Mouse (Mus musculus): ENCODE data around the gene Mrrf. TPM values are rescaled to one million over a fixed set of nuclear protein-coding genes. Genes with fewer than 3 reads are reported as not detected.

The Mrrf gene
- total RNA-seq, 1 experiment, result 8.4 TPM

DNA sequence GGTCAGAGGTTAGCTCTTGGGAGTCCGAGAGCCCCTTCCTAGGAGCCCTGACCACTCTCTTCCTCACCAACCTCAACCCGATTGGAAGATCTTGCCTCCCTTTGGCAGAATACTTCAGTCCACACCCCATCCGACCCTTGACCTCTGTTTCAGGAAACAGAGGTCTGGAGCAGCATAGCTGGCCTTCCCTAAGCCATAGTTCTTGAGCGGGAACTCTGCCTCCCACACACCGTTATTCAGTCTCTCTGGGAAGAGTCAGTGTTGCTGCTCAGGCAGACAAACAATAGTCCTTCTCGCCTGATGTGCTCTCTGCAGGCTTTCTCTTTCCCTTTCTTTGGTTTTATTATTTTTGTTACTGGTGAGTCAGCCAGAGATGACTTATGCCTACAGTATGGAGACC, 36.5 kb upstream of the Mrrf start:
- Histone ChIP-seq H3K4me3 (ENCODE audit: insufficient read depth in 1 of 2, low read depth in 1 of 2, low read length in 2 of 2, poor library complexity in 1 of 2, severe bottlenecking in 1 of 2) (no peak overlapping the region), H3K9me3 (ENCODE audit: control insufficient read depth, insufficient read depth, low read depth, low read length) (no peaks in the 10 kb centered on the region), H3K36me3 (ENCODE audit: control insufficient read depth, insufficient read depth, low read length, poor library complexity, severe bottlenecking) (no peaks in the 10 kb centered on the region), H3K27ac (ENCODE audit: insufficient read depth, low read depth, low read length, poor library complexity, severe bottlenecking) (no peak overlapping the region), H3K4me1 (ENCODE audit: control insufficient read depth in 2 of 2, insufficient read depth in 2 of 2, low read length in 2 of 2, poor library complexity in 1 of 2) (peaks cover 0 to 6% of the 10 kb centered on the region in 2 experiments; a peak in 1 of 4 replicates), H3K9ac (ENCODE audit: insufficient read depth, low read depth, low read length, poor library complexity, severe bottlenecking) (no peak overlapping the region)
- no peak for DNase-seq (ENCODE audit: low read depth, low spot score)
- in situ Hi-C loops (cut with MboI; ENCODE audit: low sequenced_read_pairs in 2 of 2, unreplicated experiment in 2 of 2), result no loop called here
- TF ChIP-seq ZNF384 (IDR thresholded peaks at IDR 0.05; ENCODE audit: low read depth, low read length) (no peak), MAFK (IDR thresholded peaks at IDR 0.05; ENCODE audit: insufficient read depth, low read depth, low read length) (no peak), HCFC1 (IDR thresholded peaks at IDR 0.05; ENCODE audit: borderline replicate concordance, insufficient read depth, low read length) (no peak), ZC3H11A (IDR thresholded peaks at IDR 0.05; ENCODE audit: borderline replicate concordance, low read depth, low read length) (no peak)

DNA sequence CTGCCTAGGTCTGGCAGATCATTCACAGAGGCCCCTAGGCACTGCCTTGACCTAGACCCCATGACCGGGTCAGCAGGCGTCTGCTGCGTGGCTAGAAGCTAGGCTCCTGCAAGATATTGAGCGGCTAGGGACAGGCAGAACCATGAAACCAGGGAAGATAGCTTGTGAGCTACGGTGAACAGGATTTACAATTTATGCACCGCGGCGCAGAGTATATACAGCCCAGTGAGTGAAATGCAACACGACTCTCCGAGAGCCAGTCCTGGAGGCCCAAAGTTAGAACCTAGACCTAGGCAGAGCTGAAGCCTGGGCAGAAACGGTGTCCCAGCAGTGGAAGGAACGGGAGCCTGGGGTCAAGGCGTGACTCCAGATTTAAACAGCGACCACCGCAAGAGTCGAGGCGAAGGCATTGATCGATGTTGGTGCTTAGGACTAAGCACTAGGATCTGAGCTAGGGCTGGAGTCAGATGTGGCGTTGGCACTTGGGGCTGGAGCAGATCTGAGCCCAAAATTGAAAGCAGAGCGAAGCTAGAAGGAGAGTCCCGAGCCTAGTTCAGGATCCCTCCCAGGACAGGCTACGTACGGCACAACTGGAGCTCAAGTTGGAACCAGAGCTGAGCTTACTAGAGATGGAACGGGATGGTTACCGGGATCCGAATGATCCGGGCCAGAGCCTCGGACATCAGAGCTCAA, 34.2 kb upstream of the Mrrf start:
- Histone ChIP-seq H3K4me1 (ENCODE audit: control insufficient read depth in 2 of 2, insufficient read depth in 2 of 2, low read length in 2 of 2, poor library complexity in 1 of 2) (peaks cover 0 to 6% of the 10 kb centered on the region in 2 experiments; a peak in 1 of 4 replicates), H3K36me3 (ENCODE audit: control insufficient read depth, insufficient read depth, low read length, poor library complexity, severe bottlenecking) (no peaks in the 10 kb centered on the region), H3K9me3 (ENCODE audit: control insufficient read depth, insufficient read depth, low read depth, low read length) (no peaks in the 10 kb centered on the region), H3K9ac (ENCODE audit: insufficient read depth, low read depth, low read length, poor library complexity, severe bottlenecking) (no peak overlapping the region), H3K27ac (ENCODE audit: insufficient read depth, low read depth, low read length, poor library complexity, severe bottlenecking) (no peak overlapping the region), H3K4me3 (ENCODE audit: insufficient read depth in 1 of 2, low read depth in 1 of 2, low read length in 2 of 2, poor library complexity in 1 of 2, severe bottlenecking in 1 of 2) (no peak overlapping the region)
- TF ChIP-seq ZNF384 (IDR thresholded peaks at IDR 0.05; ENCODE audit: low read depth, low read length), result no peak
- no peak for TF ChIP-seq HCFC1 (IDR thresholded peaks at IDR 0.05; ENCODE audit: borderline replicate concordance, insufficient read depth, low read length)
- no peak for TF ChIP-seq ZC3H11A (IDR thresholded peaks at IDR 0.05; ENCODE audit: borderline replicate concordance, low read depth, low read length)
- TF ChIP-seq CHD2 (IDR thresholded peaks at IDR 0.05; ENCODE audit: low read depth, low read length), result no peak
- TF ChIP-seq MAFK (IDR thresholded peaks at IDR 0.05; ENCODE audit: insufficient read depth, low read depth, low read length), result no peak
- DNase-seq (ENCODE audit: low read depth, low spot score), result no peak
- in situ Hi-C loops (cut with MboI; ENCODE audit: low sequenced_read_pairs in 2 of 2, unreplicated experiment in 2 of 2), result no loop called here

DNA sequence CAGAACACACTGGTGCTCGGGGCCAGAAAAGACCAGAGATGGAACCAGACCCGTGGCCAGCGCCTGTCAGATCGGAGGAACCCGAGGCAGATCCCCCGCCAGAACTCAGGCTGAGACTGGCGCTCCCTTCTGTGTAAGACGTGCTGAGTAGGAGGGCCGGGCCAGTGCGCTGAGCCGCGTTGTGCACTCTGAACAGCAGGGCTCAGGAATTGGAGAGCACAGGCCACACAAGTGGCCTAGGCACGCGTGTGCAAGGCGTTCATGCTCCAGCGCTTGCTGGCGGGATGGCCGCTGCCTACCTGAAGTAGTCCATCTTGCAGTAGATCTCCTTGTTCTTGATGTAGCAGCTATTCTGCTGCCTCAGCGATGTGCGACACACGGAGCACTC, 33.6 kb upstream of the Mrrf start:
- Histone ChIP-seq H3K4me3 (ENCODE audit: insufficient read depth in 1 of 2, low read depth in 1 of 2, low read length in 2 of 2, poor library complexity in 1 of 2, severe bottlenecking in 1 of 2) (peak overlapping the region in 1 of 2 experiments; percentile 2; a peak in 1 of 4 replicates), H3K27ac (ENCODE audit: insufficient read depth, low read depth, low read length, poor library complexity, severe bottlenecking) (no peak overlapping the region), H3K4me1 (ENCODE audit: control insufficient read depth in 2 of 2, insufficient read depth in 2 of 2, low read length in 2 of 2, poor library complexity in 1 of 2) (peaks cover 0 to 6% of the 10 kb centered on the region in 2 experiments; a peak in 1 of 4 replicates), H3K36me3 (ENCODE audit: control insufficient read depth, insufficient read depth, low read length, poor library complexity, severe bottlenecking) (no peaks in the 10 kb centered on the region), H3K9me3 (ENCODE audit: control insufficient read depth, insufficient read depth, low read depth, low read length) (no peaks in the 10 kb centered on the region), H3K9ac (ENCODE audit: insufficient read depth, low read depth, low read length, poor library complexity, severe bottlenecking) (no peak overlapping the region)
- in situ Hi-C loops (cut with MboI; ENCODE audit: low sequenced_read_pairs in 2 of 2, unreplicated experiment in 2 of 2), result no loop called here
- TF ChIP-seq ZC3H11A (IDR thresholded peaks at IDR 0.05; ENCODE audit: borderline replicate concordance, low read depth, low read length) (no peak), HCFC1 (IDR thresholded peaks at IDR 0.05; ENCODE audit: borderline replicate concordance, insufficient read depth, low read length) (no peak), MAFK (IDR thresholded peaks at IDR 0.05; ENCODE audit: insufficient read depth, low read depth, low read length) (no peak), ZNF384 (IDR thresholded peaks at IDR 0.05; ENCODE audit: low read depth, low read length) (no peak), CHD2 (IDR thresholded peaks at IDR 0.05; ENCODE audit: low read depth, low read length) (no peak)
- no peak for DNase-seq (ENCODE audit: low read depth, low spot score)

DNA sequence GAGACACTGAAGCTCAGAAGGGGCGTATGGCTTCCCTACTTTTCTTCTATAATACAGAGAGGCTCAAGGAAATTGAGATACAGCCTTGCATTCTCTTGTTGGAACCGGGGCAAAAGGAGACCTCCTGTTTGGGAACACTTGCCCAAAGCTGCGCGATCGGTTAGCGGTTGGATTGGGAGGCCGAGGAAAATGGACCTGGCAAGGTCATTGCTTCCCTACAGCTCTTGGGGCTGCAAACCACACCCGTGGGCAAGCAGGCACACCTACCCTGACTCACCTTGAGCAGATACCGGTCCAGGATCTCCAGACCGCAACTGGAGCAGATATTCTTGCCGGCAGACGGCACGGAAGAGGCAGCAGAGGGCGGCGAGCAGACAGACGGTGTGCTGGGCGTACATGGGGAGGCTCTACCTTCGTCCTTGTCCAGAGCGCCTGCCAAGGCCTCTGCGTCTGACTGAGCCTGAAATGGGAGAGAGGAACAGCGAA, 33.1 kb upstream of the Mrrf start:
- DNase-seq (ENCODE audit: low read depth, low spot score), result no peak
- in situ Hi-C loops (cut with MboI; ENCODE audit: low sequenced_read_pairs in 2 of 2, unreplicated experiment in 2 of 2), result no loop called here
- TF ChIP-seq CHD2 (IDR thresholded peaks at IDR 0.05; ENCODE audit: low read depth, low read length) (no peak), HCFC1 (IDR thresholded peaks at IDR 0.05; ENCODE audit: borderline replicate concordance, insufficient read depth, low read length) (no peak), ZC3H11A (IDR thresholded peaks at IDR 0.05; ENCODE audit: borderline replicate concordance, low read depth, low read length) (no peak), MAFK (IDR thresholded peaks at IDR 0.05; ENCODE audit: insufficient read depth, low read depth, low read length) (no peak), ZNF384 (IDR thresholded peaks at IDR 0.05; ENCODE audit: low read depth, low read length) (no peak)
- no peak overlapping the region for H3K27ac ChIP-seq (ENCODE audit: insufficient read depth, low read depth, low read length, poor library complexity, severe bottlenecking)
- peak overlapping the region in 1 of 2 experiments; percentile 2; a peak in 2 of 4 replicates for H3K4me3 ChIP-seq (ENCODE audit: insufficient read depth in 1 of 2, low read depth in 1 of 2, low read length in 2 of 2, poor library complexity in 1 of 2, severe bottlenecking in 1 of 2)
- H3K36me3 ChIP-seq (ENCODE audit: control insufficient read depth, insufficient read depth, low read length, poor library complexity, severe bottlenecking), result no peaks in the 10 kb centered on the region
- no peaks in the 10 kb centered on the region for H3K9me3 ChIP-seq (ENCODE audit: control insufficient read depth, insufficient read depth, low read depth, low read length)
- peaks cover 0 to 6% of the 10 kb centered on the region in 2 experiments; a peak in 1 of 4 replicates for H3K4me1 ChIP-seq (ENCODE audit: control insufficient read depth in 2 of 2, insufficient read depth in 2 of 2, low read length in 2 of 2, poor library complexity in 1 of 2)
- no peak overlapping the region for H3K9ac ChIP-seq (ENCODE audit: insufficient read depth, low read depth, low read length, poor library complexity, severe bottlenecking)
